ENCODE assay signal across 9 mouse cellular contexts in the genomic region with DNA sequence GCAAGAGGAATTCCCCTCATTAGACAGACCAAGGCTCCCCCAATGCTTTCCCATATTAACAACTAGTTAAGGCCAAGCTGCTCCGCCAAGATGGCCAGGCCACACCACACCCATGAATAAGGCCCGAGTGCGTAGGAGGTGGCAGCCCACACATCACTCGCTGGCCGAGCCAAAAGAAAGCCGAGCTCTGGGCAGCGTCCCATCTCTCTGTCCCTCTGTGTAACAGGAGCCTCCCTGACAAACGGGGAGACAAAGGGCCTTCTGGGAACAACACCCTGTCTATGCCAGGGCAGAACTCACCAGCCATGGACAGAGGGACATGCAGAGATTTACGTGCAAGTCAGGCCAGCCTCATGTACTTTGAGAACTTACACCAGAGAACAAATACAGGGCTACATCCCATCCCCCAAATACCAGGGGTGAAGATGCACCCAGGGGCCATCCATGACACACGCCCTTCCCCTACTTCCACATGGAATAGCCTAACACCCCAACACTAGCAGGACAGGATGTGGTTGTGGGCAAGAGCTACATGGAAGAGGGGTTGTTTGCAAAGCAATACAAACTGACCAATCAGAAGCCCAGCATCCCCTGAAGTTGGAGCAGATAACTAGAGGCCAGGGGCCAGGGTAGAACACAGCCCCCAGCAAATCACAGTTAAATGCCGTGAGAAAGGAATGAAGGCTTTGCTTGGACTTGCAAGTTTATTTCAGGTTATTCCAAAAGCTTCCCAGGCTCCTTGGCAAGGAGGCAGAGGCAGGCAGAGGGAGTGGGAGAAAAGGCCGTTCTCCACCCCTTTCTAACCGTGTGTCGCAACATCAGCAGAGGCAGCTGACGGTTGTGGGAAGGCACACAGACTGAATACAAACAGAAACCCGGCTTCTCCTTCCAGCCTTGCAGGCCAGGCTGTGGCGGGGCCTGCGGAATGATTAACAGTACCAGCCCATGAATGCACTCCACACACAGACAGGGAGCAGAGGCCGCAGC. TPM values are rescaled to one million over a fixed set of nuclear protein-coding genes. Genes with fewer than 3 reads are reported as not detected.
DNase-seq lines count a peak whose midpoint lies in the region; ATAC-seq lines count a peak whose summit lies in the region.
"Had no signal": no experiment of that assay in that cellular context is flagged by ENCODE, and none has a peak within 500 bp of the region (broad histone marks: within the 10 kb centered on the region; RNA-seq: fewer than 3 reads in every experiment).

No protein-coding gene starts in this region.

- no peak overlapping the region for H3K9ac ChIP-seq in forebrain, embryonic 16.5 days (replicated peaks; ENCODE audit: low read depth, low read length)

- ATAC-seq in forebrain, embryonic 16.5 days = peak; percentile 77
- ATAC-seq in megakaryocyte progenitor cell, adult 5-6 weeks (replicated peaks; ENCODE audit: poor library complexity) = peak; percentile 85

- H3K9me3 ChIP-seq in forebrain, embryonic 16.5 days (ENCODE audit: control insufficient read depth, low read length) = no peaks in the 10 kb centered on the region

- no peak overlapping the region for H3K4me3 ChIP-seq in forebrain, embryonic 16.5 days (replicated peaks; ENCODE audit: low read length)

- no peaks in the 10 kb centered on the region for H3K36me3 ChIP-seq in forebrain, embryonic 16.5 days (ENCODE audit: control insufficient read depth, insufficient read depth)

- DNase-seq in 416B (ENCODE audit: low read depth) = peak; percentile 3
- DNase-seq in adipocyte (ENCODE audit: low spot score) = peak; percentile 99
- DNase-seq in heart, postnatal 25 days (ENCODE audit: low spot score) = peak; percentile 57
- peak; percentile 58 for DNase-seq in layer of hippocampus, adult 9-11 months
- peak; percentile 57 to 76 for DNase-seq in urinary bladder, postnatal 36 days (ENCODE audit: low spot score in 2 of 2)
- DNase-seq in retina, postnatal 1 day = no peak

- 53% methylated on average over 19 of the region's 19 CpGs for WGBS in forebrain, embryonic 16.5 days

- intact Hi-C loops in heart, postnatal 25 days (cut with DNase I) = no loop called here

- peak overlapping the region; percentile 61 for H3K27ac ChIP-seq in forebrain, embryonic 16.5 days (ENCODE audit: low read length)
- H3K27ac ChIP-seq: macrophage had no signal

- no peak overlapping the region for H3K4me2 ChIP-seq in forebrain, embryonic 16.5 days (ENCODE audit: low read length)

- H3K27me3 ChIP-seq in forebrain, embryonic 16.5 days (replicated peaks; ENCODE audit: control insufficient read depth, insufficient read depth, low read length) = no peaks in the 10 kb centered on the region

- no peaks in the 10 kb centered on the region; the same call in 1 of the 2 replicates for H3K4me1 ChIP-seq in forebrain, embryonic 16.5 days (replicated peaks; ENCODE audit: control insufficient read depth, insufficient read depth, low read length)

RNA-seq across cellular contexts. Expression of a gene that starts 30.8 kb away (rescaled TPM):
- 8.9 and 9.9 TPM in 2 replicates for polyA plus RNA-seq in forebrain, embryonic 16.5 days (2015; fragmentation: Nextera tagmentation; extraction: Ambion mirVana)
- total RNA-seq in heart, postnatal 25 days (2021) = 1 to 10 TPM; 5.0 to 5.7 TPM
- total RNA-seq in megakaryocyte progenitor cell, adult 5-6 weeks (2015) = 0.07 TPM in 1 of 2 replicates, not detected in the other
- total RNA-seq in megakaryocyte progenitor cell, adult 5-6 weeks (2017) = not detected in 2 replicates
- polyA plus RNA-seq: macrophage had no signal

Comparison
In these comparisons a context has a peak if more than half of its experiments do, and no peak if none do; other contexts are left out.
1. RNA of a gene that starts 30.8 kb away (total RNA-seq): 5.0 to 5.7 TPM in heart, postnatal 25 days; 0.07 TPM in megakaryocyte progenitor cell, adult 5-6 weeks; every median in the first group is over 4 times any median in the second.